Mouse (Mus musculus) left cerebral cortex, adult 2 months (tissue): ENCODE results near the gene Mboat7. TPM values are rescaled to one million over a fixed set of nuclear protein-coding genes. Genes with fewer than 3 reads are reported as not detected.
A peak's percentile ranks its signal among the peaks of the same experiment; 100 is the strongest.

Experiments used
- DNase-seq, 2 experiments: peaks; one replicate each; pipeline ENCODE4 v3.0.0; 2021 to 2022; ENCODE audit warnings: low spot score in 2 of 2, mixed read lengths in 1 of 2; ENCODE audit errors: extremely low spot score in 1 of 2
- H3K27ac ChIP-seq: fragments of 200-600 bp; 2 replicates; pipeline ENCODE4 v1.8.1; 2022
- H3K4me3 ChIP-seq: fragments of 200-600 bp; 2 replicates; pipeline ENCODE4 v1.8.1; 2022
- CTCF ChIP-seq: fragments of 200-600 bp; IDR thresholded peaks from 2 replicates; pipeline ENCODE4 v1.8.1; 2022; ENCODE audit warnings: antibody characterized with exemption, mild to moderate bottlenecking, moderate library complexity
- intact Hi-C: fragments of 180-260 bp; cut with DNase I; formaldehyde crosslinking; loops from one replicate; pipeline ENCODE4 v1.15.1; 2025
- microRNA-seq, 2 experiments: library from miRNA; unstranded; fragments of <30 nt; microRNA quantifications; one replicate each; pipeline ENCODE4 v1.2.0; 2021
- total RNA-seq, 2 experiments: library from RNA; stranded (reverse); gene quantifications; 2 replicates each; pipeline ENCODE4 v1.2.3; 2021

Gene Mboat7
- total RNA-seq, 2 experiments from 2014 or later, result 235 to 238 TPM

GRCm38 (mm10) chr7:3629543-3630477 lies 63.5 kb downstream of the Mboat7 start, which contains the start of the genes Tfpt and Prpf31:
Tfpt (minus strand) TSS chr7:3629929.
Prpf31 (plus strand) TSS chr7:3629985.
- intact Hi-C loops, result loop anchor here (1.0 kb wide), 1 partner anchor 13 kb away; the partner anchor contains the start of gene Ndufa3
- no peak for TF ChIP-seq CTCF
- peak; percentile 93 to 94 for DNase-seq
- Histone ChIP-seq H3K4me3 (peak within 1 kb of the TSS; percentile 61), H3K27ac (peak within 1 kb of the TSS; percentile 97)

DNA sequence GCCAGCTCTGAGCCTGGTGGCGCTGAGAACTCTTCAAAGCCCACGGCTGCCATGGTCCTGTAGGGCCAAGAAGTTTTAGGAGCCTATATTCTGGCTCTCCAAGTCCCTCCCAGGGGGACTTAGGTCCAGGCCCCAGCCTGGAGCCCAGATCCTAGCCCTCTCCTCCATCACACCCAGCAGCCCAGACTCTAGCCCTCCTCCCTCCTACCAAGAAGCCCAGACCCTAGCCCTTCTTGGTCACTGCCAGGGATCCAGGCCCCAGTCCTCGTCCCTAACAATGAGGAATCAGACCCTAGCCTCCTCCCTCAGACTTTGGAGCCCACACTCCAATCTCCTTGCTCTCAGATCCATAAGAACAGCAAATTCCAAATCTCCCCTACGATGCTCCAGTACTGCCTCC lies 64.3 kb downstream of the Mboat7 start:
- no peak for TF ChIP-seq CTCF
- DNase-seq, result no peak
- intact Hi-C loops, result loop anchor here (1.0 kb wide), 1 partner anchor 12 kb away; the partner anchor contains the start of gene Ndufa3
- Histone ChIP-seq H3K27ac (peak overlapping the region; percentile 97), H3K4me3 (peak overlapping the region; percentile 61)

Small RNA genes lying within 50 kb of the gene (microRNA-seq; reads per million reads assigned to microRNA genes)
- 6.1 to 7.6 reads per million in 2 experiments for gene Mir3572

Other genes with a start within 250 kb of the Mboat7 start
- under 1 TPM in 1 of 2 experiments, not detected in 1; 0.28 TPM for gene Tarm1, start 190.9 kb downstream of the Mboat7 start, total RNA-seq
- 1 to 10 TPM in 1 of 2 experiments, under 1 TPM in 1; 0.93 to 1.4 TPM for gene Oscar, start 77.4 kb downstream of the Mboat7 start, total RNA-seq
- gene Ndufa3, start 76.2 kb downstream of the Mboat7 start, total RNA-seq, result 100 to 1,000 TPM; 490 to 497 TPM
- gene Tfpt, start 63.6 kb downstream of the Mboat7 start, total RNA-seq, result 10 to 100 TPM; 34.7 to 41.0 TPM
- 10 to 100 TPM; 47.1 to 56.9 TPM for gene Prpf31, start 63.5 kb downstream of the Mboat7 start, total RNA-seq
- gene Cnot3, start 48.3 kb downstream of the Mboat7 start, total RNA-seq, result 10 to 100 TPM; 52.4 to 54.3 TPM
- gene Leng1, start 27.7 kb downstream of the Mboat7 start, total RNA-seq, result 1 to 10 TPM; 5.4 to 6.1 TPM
- gene Tmc4, start 16.0 kb downstream of the Mboat7 start, total RNA-seq, result 10 to 100 TPM in 1 of 2 experiments, 1 to 10 TPM in 1; 7.4 to 14.6 TPM
- 10 to 100 TPM; 77.0 to 79.0 TPM for gene Tsen34, start 660 bp downstream of the Mboat7 start, total RNA-seq
- gene Rps9, start 10.5 kb upstream of the Mboat7 start, total RNA-seq, result 100 to 1,000 TPM; 325 to 326 TPM
- under 1 TPM; 0.16 to 0.25 TPM for gene Pirb, start 26.9 kb upstream of the Mboat7 start, total RNA-seq
- not detected for gene Gm15448, start 132.2 kb upstream of the Mboat7 start, total RNA-seq
- gene Pira2, start 151.5 kb upstream of the Mboat7 start, total RNA-seq, result not detected
- gene Gm14548, start 204.6 kb upstream of the Mboat7 start, total RNA-seq, result not detected
- gene Lilra6, start 222.0 kb upstream of the Mboat7 start, total RNA-seq, result not detected